Mouse (Mus musculus) layer of hippocampus, postnatal 14 days (tissue): ENCODE data around the gene Prkg1. TPM values are rescaled to one million over a fixed set of nuclear protein-coding genes. Genes with fewer than 3 reads are reported as not detected.

ENCODE experiments used
- DNase-seq, 2 experiments: peaks; one replicate each; pipeline ENCODE4 v3.0.0; 2021 to 2022; ENCODE audit warnings: low spot score in 2 of 2, mixed read lengths in 1 of 2
- total RNA-seq, 2 experiments: library from RNA; stranded (reverse); gene quantifications; 2 replicates each; pipeline ENCODE4 v1.2.3; 2021

Gene Prkg1
- total RNA-seq, 2 experiments from 2014 or later: 21.9 to 23.4 TPM

DNA sequence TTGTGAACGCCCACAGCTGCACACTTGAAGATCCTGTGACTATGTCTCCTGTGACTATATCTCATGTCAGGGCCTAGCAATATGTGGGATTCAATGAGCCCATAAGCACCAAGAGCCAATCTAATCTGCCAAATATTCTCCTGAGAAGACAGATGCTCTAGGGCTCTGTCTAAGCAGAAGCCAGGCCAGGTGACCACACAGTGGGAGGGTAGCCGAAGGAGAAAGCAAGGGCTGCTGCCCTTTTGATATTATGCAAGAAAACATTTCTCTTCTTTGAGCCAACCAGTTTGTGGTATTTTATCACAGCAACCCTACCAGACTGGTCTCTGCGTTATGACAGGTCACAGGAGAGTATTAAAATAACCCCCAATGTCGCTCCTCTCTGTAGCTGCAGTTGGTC is 688.7 kb downstream of the Prkg1 start:
- no peak for DNase-seq

DNA sequence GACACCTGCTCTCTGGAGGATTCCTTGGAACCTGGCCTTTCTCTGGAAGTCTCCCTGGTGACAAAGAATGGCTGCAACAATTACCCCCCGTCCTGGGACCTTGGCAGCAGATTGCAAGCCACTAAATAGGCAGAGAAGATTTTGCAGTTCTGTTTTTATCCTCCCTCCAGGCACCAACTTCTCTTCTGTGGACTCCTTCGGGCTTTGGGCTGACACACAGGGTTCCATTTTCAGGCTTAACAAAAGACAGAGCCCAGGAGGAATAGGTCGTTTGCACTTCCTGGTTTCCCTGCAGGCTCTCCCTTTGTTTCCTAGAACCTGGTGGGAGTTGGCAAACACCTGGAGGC is 690.1 kb downstream of the Prkg1 start:
- no peak for DNase-seq

DNA sequence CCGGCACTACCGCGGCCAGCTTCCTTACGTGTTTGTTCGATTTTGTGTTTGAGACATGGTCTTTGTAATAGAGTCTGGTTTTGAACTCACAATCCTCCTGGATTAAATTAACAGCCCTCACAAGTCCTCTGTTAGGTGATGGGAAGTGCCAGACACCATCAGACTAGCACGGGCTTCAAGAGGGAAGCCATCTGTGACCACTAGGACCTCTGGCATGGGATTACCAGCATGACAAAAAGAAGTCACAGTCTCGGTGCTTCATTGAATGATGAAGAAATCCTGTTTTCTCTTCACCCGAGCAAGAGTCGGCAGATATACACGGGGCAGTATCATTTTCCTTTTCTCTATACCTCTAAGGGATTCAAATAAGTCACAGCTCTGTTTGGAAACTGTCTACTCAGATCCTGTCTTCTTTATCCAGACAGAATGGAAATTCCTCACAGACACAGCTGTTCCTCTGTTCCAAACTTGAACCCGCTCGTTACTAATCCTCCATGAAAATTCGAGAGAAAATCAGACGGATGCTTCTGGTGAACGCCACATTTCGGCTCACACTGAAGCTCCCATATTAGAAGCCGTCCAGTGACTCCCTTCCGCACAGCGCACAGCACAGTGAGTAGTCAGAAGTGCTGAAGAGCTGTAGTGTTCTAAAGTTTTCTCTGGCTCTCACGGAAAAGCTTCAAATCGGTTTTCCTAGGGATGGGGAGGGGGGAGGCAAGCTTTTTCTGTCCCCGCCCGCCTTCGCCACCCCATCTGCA is 690.7 kb downstream of the Prkg1 start:
- no peak for DNase-seq

DNA sequence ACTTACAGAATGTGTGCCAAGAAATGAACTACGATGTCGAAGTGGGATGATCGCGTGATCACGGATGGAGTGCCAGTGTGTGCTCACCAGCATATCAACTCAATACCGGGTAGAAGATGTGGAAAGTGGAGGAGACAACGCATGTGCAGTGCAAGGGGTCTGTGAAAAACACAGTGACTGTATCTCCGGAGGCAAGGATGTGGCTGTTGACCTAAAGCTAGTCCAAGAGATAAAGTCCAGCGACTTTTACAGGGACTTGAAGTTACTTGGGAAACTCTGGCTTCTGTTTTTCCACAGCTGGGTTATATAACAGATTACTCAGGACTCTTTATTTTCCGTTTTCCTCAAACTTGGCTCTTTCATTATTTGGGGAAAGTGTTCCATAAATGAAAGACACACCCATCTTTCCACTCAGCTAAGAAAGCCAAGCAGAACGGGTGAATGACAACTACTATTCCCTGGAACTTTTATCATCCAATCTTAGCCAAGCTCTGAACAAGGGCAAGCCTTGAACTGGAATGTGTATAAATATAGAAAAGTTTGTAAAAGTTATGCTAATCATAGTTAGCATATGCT is 699.5 kb downstream of the Prkg1 start:
- DNase-seq: no peak

DNA sequence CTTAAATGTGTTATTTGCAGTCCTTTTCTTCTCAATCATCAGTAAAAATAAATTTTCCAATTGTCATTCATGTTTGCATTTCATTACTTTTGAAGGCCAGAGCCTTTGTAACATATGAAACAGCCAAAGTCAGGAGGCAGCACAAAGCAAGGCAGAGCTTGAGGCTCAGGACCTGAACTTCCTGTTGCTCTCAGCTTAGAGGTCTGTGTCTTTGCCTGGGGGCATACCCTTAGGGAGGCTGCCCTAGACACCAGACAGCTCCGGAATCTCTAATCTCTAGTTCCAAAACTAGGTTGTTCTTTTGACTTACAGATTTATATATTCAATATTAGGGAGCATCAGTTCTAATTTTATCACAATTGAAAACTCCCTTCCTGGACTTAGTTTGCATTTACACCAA is 700.1 kb downstream of the Prkg1 start:
- no peak for DNase-seq

DNA sequence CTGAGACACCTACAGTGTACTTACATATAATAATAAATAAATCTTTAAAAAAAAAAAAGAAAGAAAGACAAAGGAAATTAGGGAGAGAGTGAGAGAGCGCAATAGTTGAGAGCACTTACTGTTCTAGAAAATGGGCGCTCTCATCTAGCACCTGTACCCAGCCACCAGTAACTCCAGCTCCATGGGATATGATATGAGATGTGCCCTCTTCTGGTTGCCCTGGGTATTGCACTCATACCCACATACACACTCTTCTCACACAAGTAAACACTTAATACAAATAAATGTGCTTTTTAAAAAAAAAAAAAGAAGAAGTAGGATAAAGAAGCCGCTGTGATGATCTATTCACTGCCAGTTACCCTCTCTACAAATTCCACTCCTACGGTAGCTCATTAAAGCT is 718.2 kb downstream of the Prkg1 start:
- DNase-seq: no peak

DNA sequence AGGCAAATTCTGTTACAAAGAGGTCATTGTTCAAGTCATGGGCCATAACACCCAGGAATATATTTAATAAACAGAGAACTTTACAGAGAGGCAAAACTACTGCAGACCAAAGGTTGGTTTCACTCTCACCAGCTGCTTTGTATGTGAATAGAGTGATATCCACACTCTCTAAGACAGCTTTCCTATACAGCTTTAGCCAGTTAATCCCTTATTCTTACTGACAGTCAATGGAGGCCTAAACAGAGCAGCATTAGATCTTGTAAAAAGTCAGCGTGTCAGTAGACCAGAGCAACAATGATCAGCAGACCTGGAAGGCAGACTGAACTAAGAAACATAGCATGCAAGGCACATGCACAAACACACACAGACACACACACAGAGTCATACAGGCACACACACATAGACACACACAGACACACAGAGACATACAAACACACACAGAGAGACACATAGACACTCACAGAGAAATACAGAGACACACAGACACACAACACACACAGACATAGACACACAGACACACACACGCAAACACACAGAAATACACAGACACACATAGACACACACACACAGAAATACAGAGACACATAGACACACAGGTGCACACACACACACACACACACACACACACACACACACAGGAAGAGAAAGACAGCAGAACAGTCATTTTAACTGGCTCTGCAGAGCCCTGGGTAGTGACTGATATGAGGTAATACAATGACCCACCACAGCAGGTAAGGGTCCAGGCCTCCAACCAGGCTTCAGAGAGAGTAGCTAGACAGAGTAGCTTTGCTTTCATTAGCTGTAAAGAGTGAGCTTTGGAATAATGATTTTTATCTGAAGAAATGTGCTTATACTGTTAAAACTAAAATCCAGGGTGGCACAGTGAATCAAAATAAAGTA is 723.6 kb downstream of the Prkg1 start:
- DNase-seq: no peak

DNA sequence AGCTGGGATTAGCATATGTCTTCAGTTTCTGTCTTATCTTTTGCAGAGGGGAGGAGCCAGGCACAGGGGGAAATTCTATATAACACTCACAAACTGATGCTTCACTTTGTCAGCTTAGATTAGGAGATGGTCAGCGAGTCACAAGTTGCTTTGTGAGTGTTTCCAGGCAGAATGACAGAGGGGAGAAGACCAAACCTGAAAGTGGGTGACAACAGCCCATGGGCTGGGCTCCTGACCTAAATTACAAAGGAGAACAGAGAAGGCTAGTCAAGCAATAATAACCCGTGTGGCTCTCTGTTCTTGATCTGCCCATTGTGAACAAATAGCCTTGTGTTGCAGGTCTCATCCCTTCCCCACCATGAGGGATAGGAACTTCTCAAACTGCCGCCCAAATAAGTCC is 725.9 kb downstream of the Prkg1 start:
- no peak for DNase-seq

DNA sequence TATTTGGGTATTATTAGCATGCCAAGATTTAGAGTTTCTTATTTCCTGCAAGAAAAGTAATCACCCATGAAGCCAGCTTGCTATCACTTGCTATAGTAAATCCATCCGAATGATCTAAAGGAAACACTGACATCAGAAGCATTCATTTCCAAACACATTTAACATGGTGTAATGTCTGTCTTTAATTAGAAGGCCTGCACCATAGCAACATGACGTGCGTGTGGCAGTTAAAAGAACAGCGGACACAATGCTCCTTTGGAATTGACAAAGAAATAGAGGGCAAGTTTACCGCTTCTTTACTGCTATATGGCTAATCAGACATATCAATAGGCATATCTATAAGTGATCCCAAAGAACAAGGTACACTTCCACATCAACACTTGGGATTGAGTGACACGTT is 733.2 kb downstream of the Prkg1 start:
- DNase-seq: no peak

DNA sequence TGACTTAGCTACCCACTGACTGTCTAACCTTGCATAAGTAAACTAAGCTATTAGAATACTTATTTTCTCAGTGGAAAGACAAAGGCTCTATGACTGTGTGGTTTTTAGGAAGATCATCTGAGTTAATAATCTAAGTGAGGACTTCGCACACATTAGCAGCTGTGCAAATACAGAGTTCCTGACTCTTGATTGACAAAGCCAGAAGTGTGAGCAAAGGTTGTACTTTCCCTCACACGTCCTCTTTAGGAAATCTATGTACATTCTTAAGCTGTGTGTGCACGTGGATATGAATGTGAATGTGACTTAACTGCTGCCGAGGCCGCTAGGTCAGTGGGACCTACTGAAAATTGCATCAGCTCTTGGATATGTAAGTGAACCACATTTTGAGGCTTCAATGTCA is 738.0 kb downstream of the Prkg1 start:
- no peak for DNase-seq

DNA sequence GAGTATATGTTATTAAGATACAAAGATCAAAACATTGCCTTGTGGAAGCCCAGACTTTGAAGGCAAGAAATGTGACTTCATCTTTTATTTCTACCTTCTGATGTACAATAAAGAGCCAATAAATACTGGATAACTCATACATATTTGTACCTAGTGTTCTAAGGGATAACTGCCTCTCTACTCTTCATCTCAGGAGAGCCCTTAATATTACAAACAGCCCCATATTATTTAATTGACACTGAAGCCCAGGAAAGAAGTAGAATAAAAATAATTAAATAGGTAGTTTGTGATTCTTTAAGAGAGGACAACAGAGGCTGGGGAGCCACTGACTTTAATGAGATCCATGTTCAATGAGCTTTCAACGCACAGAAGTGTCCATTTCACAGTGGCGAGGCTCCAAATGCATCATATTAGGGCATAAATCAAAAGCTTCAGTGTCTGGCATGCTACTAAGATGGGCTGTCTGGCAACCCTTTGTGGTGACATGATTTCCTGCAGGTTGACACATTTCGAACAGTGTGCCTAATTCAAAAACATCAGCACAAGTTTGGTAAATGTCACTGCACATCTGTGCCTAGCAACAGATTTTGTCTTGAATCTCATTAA is 753.2 kb downstream of the Prkg1 start:
- no peak for DNase-seq

DNA sequence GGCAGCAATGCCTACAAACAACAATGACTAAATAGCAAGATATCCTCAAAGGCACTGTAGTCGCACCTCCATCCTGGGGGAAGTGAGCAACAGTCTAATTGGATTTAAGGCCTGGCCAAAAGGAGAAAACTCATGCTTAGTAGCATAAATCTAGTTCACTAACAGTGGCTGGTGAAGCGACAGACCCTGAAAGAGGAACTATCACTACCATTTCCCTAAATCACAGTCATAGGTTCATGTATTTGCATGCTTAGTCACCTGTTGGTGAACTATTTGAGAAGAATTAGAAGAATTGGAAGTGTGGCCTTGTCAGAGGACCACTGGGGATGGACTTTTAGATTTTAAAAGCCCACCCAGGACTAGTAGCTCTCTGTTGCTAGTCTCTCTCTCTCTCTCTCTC is 766.3 kb downstream of the Prkg1 start:
- DNase-seq: no peak

DNA sequence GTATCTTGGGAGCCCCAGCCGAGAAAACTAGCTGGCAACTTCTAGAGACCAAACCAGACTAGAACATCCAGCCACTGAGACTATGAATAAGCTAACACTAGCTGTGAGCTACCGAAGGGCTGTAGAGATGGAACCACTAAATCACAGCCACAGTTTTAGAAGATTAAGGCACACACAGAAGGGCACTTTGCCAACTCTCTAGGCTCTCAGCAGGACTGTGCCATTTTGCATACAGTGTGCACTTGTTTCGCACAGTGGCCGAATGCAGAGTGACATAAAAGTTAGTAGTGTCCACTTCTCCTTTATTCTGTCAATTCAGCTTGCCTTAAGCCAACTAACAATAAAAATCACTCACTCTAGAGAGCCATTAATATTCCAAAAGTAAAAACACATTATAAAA is 774.4 kb downstream of the Prkg1 start:
- no peak for DNase-seq

DNA sequence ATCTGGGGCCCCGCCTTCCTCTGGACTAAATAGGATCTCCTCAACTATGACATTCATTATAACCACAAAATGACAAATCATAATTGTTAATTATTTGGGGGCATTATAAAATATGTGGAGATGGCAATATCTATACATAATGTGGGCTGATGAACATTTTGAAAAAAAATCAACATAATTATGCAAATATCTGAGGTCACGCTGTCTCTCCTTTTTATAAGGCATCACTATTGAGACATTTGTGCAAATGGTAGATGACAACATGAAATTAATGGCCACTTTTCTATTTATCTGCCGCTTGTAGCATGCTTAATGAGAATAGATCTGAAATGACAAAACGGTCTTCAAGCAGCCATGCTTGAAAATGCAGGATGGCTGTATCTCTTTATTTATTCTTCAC is 782.4 kb downstream of the Prkg1 start:
- no peak for DNase-seq

DNA sequence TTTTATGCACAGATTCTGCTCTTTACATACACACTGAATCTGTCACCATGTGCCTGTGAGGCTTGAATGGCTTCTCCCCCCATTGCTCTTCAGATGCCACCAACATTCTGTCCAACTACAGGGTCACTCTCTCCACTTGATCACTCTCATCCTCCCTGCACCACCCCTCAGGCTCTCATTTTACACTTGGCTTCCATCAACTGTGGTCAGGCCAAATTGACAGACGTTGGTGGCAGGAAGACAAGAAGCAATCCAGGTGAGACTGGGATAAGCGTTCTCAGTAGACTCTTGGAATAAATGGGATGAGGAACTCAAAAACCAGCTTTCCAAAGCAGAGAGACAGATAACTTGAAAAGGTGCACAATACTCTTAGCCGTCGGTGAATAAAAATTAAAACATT is 786.7 kb downstream of the Prkg1 start:
- DNase-seq: no peak

DNA sequence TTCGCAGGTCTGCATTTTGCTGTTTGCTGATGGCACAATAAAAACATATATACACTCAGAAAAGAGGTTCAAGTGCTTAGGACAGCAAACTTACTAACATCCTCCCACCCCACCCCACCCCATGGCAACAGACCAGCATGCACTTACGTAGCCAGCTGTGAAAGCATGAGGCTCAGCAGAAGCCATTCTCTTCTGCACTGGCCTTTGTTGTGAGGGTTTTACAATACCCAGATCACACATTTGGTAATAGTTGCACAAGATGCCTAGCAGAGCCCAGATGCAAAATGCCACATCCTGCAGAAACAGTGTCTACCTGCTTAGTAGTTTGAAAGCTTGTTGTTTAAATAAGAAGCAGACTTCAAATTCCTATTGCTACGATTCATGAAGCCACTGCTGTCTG is 814.2 kb downstream of the Prkg1 start:
- no peak for DNase-seq

DNA sequence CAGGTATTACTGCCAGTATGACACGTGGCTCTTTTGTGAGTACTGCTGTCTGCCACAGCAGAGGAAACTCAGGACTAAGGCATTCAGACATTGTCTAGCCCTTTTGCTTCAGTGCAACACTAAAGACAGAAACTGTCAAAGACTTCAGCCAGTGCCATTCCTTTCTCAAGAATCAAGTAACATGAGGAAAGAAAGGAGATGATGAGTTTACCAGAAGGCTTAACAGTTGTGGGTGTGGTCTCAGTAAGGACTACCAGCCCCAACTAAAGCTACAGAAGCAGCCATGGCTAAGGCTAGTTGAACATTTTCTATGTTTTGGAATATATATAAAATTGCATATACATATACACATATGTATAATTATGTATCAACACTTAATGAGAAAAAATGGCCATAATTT is 816.6 kb downstream of the Prkg1 start:
- DNase-seq: no peak

DNA sequence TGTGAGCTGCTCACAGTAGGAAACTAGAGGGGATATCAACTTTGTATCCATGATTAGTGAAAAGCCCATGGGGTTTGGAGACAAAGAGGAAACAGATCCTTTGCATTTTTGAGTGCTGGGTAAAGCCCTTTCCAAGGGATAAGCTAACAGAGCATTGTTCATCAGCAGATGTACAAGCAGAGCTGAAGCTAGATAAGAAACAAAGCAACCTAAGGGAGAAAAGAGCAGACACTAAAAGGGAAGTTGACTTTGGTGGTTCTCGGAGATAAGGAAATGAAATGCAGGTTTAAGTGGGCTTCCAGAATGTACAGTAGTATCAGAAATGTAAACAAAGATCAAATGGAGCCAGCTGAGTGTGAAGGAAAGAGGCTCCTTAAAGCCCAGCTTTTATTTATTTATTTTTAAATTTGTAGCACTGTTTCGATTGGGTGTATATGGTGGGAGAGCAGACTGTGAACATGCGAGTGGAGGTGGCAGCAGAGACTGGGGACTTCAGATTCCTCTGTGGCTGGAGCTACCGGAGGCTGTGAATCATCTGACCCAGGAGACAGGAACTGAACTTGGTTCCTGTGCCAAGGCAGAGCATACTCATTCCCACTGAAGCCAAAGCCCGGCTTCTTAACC is 822.4 kb downstream of the Prkg1 start:
- no peak for DNase-seq

DNA sequence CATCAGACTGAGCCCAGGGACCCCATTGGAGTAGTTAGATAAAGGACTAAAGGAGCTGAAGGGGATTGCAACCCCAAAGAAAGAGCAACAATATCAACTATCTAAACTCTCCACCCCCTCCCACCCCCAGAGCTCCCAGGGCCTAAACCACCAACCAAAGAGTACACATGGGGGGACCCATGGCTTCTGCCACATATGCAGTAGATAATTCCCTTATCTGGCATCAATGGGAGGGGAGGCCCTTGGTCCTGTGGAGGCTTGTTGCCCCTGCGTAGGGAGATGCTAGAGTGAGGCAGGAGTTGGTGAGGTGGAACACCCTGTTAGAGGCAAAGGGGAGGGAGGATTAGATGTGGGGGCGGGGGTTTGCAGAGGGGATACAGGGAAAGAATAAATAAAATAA is 826.8 kb downstream of the Prkg1 start:
- no peak for DNase-seq

DNA sequence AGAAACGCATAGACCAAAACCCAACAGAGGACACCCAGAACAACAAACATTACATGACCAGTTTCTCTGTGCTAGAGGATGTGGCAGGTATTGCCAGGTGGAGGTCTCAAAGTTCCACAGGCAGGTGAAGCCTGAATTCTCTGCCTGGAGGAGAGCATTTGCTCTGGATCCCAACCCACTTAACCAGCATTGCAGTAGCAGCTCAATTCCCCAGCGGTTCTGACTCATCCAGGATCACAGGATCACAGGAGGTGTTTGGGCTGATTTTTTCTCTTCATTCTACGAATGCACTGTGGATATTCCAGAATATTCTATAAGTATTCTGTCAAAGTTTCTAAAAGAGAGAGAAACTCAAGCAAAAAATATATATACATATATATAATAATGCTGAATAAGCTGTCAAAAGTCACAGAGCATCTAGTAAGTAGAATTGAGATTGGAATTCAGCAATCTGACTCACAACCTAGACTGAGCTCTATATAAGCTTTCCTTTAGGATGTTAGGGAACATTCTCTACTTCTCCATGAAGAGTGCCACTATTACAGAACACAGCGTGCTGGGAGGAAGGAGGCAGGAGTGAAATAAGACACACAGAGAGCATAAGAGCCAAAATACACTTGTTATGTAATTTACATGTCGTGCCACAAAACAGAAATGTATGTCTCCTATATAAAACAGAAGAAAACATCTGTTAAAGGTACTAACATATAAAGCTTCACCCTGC is 833.2 kb downstream of the Prkg1 start:
- no peak for DNase-seq

DNA sequence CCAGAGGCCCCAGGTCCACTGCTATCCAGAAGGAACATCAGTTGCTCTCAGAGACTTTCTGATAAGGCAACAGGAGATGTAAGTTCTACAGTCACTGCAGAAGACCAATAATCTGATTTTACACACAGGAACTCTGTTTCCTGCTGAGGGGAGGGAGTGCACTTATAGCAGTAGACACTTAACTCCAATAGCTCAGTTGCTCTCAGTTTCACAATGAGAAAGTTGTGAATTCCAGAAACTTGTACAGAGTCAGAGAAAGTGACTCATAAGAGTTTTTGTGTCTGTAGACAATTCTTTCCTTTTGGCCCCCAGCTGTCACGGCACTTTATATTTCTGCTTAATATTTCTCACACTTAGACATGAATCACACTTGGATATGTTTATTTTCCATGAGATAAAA is 840.8 kb downstream of the Prkg1 start:
- no peak for DNase-seq
